Mouse (Mus musculus) heart, adult 2 months (tissue): ENCODE results near the gene Cbx8.

Experiments
- CTCF ChIP-seq: fragments of 200-600 bp; IDR thresholded peaks from 2 replicates; pipeline ENCODE4 v1.8.1; 2022; ENCODE audit warnings: antibody characterized with exemption, mild to moderate bottlenecking, moderate library complexity
- EP300 ChIP-seq: fragments of 200-500 bp; IDR thresholded peaks from 2 replicates; pipeline ENCODE4 v1.6.1; 2011; ENCODE audit warnings: low read depth, low read length, control low read depth; ENCODE audit not compliant: insufficient read depth
- POLR2A ChIP-seq: fragments of 200-500 bp; IDR thresholded peaks from 2 replicates; pipeline ENCODE4 v1.6.1; 2011; ENCODE audit warnings: mild to moderate bottlenecking, low read depth, low read length, control low read depth; ENCODE audit not compliant: insufficient read depth

GRCm38 (mm10) chr11:118995448-118995847 lies 45.3 kb downstream of the Cbx8 start:
- TF ChIP-seq CTCF (no peak), EP300 (no peak), POLR2A (no peak)
